Mouse (Mus musculus): ENCODE data around the gene Gnmt. TPM values are rescaled to one million over a fixed set of nuclear protein-coding genes. Genes with fewer than 3 reads are reported as not detected.

Gnmt gene
- total and polyA plus RNA-seq, 3 experiments: 0.17 TPM; not detected in 2

DNA sequence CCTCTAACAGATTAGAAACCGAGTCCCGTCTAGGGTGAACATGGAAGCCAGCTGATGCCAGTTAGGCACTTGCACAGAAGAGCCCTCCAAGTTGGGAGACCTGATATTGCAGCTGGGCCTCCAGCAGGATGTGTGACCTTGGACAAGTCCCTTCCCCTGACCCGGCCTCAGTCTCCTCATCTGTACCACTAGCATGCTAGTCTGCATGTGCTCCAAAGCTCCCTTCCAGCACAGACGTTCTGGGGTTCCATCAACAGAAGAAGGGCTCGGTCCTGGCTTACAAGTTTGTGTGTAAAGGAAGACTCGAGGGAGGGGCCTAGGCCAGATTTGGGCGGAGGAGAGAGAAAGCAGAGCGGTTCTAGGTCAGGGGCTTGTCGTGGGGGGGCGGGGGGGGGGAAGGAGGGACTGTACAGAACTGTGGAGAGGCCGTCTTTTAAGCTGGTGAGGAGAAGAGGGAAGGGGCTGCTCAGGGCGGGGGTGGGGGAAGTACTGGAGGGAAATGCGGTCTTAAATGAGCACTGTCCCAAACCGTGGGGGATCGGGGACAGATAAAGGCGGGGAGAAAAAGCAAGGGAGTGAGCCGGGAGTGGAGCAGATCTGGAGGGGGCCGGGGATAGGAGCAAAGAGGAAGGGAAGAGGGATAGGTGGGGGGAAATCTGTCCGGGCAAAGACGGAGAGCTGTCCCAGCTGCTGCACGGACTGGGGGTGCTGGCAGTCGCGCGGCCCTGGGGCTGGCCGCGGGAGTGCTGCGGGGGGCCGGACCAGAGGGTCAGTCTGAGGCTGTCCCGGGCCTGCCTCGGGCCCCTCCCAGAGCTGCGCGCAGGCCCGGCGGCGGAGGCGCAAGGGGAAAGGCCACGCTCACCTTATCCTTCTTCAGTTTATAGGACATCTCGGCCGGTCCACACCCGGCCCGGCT is 24.7 kb downstream of the Gnmt start:
- no peak for ATAC-seq (ENCODE audit: extremely low read depth, insufficient number of reproducible peaks, low FRiP score, poor library complexity, severe bottlenecking)
- Histone ChIP-seq H3K4me3 (ENCODE audit: low read depth, low read length) (peak overlapping the region; percentile 88), H3K4me1 (ENCODE audit: insufficient read depth, low read depth, low read length) (peaks cover 58% of the 10 kb centered on the region), H3K27me3 (ENCODE audit: insufficient read depth, low read length) (peaks cover 2% of the 10 kb centered on the region; the same call in 1 of the 2 replicates), H3K36me3 (replicated peaks) (peaks cover 42% of the 10 kb centered on the region), H3K9me3 (replicated peaks) (0 out of 2 replicates have a peak, but pooled peaks cover 1% of the 10 kb centered on the region)
- no peak for TF ChIP-seq TAL1 (conservative IDR thresholded peaks at IDR 0.05; ENCODE audit: low read depth, low read length)
- no peak for TF ChIP-seq POLR2AphosphoS5 (IDR thresholded peaks at IDR 0.05; ENCODE audit: insufficient replicate concordance, low read depth, low read length)
- TF ChIP-seq GATA1 (IDR thresholded peaks at IDR 0.05; ENCODE audit: borderline replicate concordance, low read length): no peak
- TF ChIP-seq CTCF (IDR thresholded peaks at IDR 0.05; ENCODE audit: low read depth, low read length): no peak
- TF ChIP-seq GATA2 (IDR thresholded peaks at IDR 0.05; ENCODE audit: borderline replicate concordance, low read depth, low read length): no peak
- DNase-seq (ENCODE audit: low spot score): peak; percentile 29

- ATAC-seq (ENCODE audit: extremely low read depth, insufficient number of reproducible peaks, low FRiP score, poor library complexity, severe bottlenecking): no peak
These were observed 26.5 kb downstream of the Gnmt start for GRCm38 (mm10) chr17:46702506-46702905.

GRCm38 (mm10) chr17:46702100-46702499 is 26.9 kb downstream of the Gnmt start:
- ATAC-seq (ENCODE audit: extremely low read depth, insufficient number of reproducible peaks, low FRiP score, poor library complexity, severe bottlenecking) (no peak), DNase-seq (ENCODE audit: low spot score) (no peak)
- H3K27me3 ChIP-seq (ENCODE audit: insufficient read depth, low read length): peaks cover 2% of the 10 kb centered on the region; the same call in 1 of the 2 replicates
- TF ChIP-seq POLR2AphosphoS5 (IDR thresholded peaks at IDR 0.05; ENCODE audit: insufficient replicate concordance, low read depth, low read length) (no peak), GATA1 (IDR thresholded peaks at IDR 0.05; ENCODE audit: borderline replicate concordance, low read length) (no peak), TAL1 (conservative IDR thresholded peaks at IDR 0.05; ENCODE audit: low read depth, low read length) (no peak), GATA2 (IDR thresholded peaks at IDR 0.05; ENCODE audit: borderline replicate concordance, low read depth, low read length) (no peak), CTCF (IDR thresholded peaks at IDR 0.05; ENCODE audit: low read depth, low read length) (no peak)
- H3K4me1 ChIP-seq (ENCODE audit: insufficient read depth, low read depth, low read length): peaks cover 64% of the 10 kb centered on the region
- H3K9me3 ChIP-seq (replicated peaks): no peaks in the 10 kb centered on the region
- H3K36me3 ChIP-seq (replicated peaks): peaks cover 62% of the 10 kb centered on the region
- H3K4me3 ChIP-seq (ENCODE audit: low read depth, low read length): peak overlapping the region; percentile 58

More at GRCm38 (mm10) chr17:46702506-46702905, 26.5 kb downstream of the Gnmt start:
- TF ChIP-seq GATA1 (IDR thresholded peaks at IDR 0.05; ENCODE audit: borderline replicate concordance, low read length) (no peak), GATA2 (IDR thresholded peaks at IDR 0.05; ENCODE audit: borderline replicate concordance, low read depth, low read length) (no peak), POLR2AphosphoS5 (IDR thresholded peaks at IDR 0.05; ENCODE audit: insufficient replicate concordance, low read depth, low read length) (no peak), CTCF (IDR thresholded peaks at IDR 0.05; ENCODE audit: low read depth, low read length) (no peak), TAL1 (conservative IDR thresholded peaks at IDR 0.05; ENCODE audit: low read depth, low read length) (no peak)
- Histone ChIP-seq H3K4me1 (ENCODE audit: insufficient read depth, low read depth, low read length) (peaks cover 64% of the 10 kb centered on the region), H3K36me3 (replicated peaks) (peaks cover 59% of the 10 kb centered on the region), H3K27me3 (ENCODE audit: insufficient read depth, low read length) (peaks cover 2% of the 10 kb centered on the region; the same call in 1 of the 2 replicates), H3K9me3 (replicated peaks) (no peaks in the 10 kb centered on the region), H3K4me3 (ENCODE audit: low read depth, low read length) (peak overlapping the region; percentile 28; the same call in 1 of the 2 replicates)
- no peak for DNase-seq (ENCODE audit: low spot score)

DNA sequence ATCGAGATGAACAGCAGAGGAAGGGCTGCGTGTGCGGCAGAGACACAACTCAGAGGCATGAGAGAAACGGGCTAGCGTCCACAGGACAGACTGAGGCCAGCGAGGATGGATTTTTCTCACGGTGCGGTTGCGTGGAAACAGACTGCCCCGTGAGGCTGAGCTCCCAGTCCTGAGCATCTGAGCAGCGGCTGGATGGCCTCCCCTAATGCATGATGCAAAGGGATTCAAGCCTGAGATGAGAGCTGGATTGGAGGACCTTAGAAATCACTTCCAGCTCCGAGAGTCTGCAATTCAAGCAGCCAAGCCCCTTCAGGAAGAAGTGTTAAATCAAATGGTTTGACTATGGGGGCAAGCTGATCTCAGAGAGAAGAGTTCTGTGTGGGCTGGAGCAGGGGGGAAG is 27.5 kb downstream of the Gnmt start:
- peaks cover 2% of the 10 kb centered on the region; the same call in 1 of the 2 replicates for H3K27me3 ChIP-seq (ENCODE audit: insufficient read depth, low read length)
- TF ChIP-seq POLR2AphosphoS5 (IDR thresholded peaks at IDR 0.05; ENCODE audit: insufficient replicate concordance, low read depth, low read length): no peak
- TF ChIP-seq TAL1 (conservative IDR thresholded peaks at IDR 0.05; ENCODE audit: low read depth, low read length): no peak
- TF ChIP-seq GATA1 (IDR thresholded peaks at IDR 0.05; ENCODE audit: borderline replicate concordance, low read length): no peak
- no peak for TF ChIP-seq CTCF (IDR thresholded peaks at IDR 0.05; ENCODE audit: low read depth, low read length)
- no peak for TF ChIP-seq GATA2 (IDR thresholded peaks at IDR 0.05; ENCODE audit: borderline replicate concordance, low read depth, low read length)
- no peak for ATAC-seq (ENCODE audit: extremely low read depth, insufficient number of reproducible peaks, low FRiP score, poor library complexity, severe bottlenecking)
- H3K36me3 ChIP-seq (replicated peaks): peaks cover 65% of the 10 kb centered on the region
- no peaks in the 10 kb centered on the region for H3K9me3 ChIP-seq (replicated peaks)
- peaks cover 63% of the 10 kb centered on the region for H3K4me1 ChIP-seq (ENCODE audit: insufficient read depth, low read depth, low read length)
- no peak overlapping the region for H3K4me3 ChIP-seq (ENCODE audit: low read depth, low read length)
- DNase-seq (ENCODE audit: low spot score): no peak

DNA sequence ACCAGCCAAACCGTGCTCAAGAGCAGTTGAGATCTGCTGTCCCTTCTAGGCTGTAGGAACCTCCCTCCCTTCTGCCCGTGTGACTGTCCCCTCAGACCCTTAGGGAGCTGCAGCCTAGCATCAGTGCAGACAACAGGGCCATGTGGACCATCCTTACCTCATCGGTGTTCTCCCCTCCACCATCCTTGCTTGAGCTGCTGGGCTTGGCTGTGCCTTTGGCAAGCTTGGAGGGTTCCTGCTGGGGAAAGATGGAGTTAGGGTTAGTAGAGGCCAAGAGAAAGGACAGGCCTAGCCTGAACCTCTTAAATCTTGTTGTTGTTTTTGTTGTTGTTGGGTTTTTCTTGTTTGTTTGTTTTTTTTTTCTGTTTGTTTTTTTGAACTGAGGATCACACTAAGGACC is 29.1 kb downstream of the Gnmt start:
- H3K4me3 ChIP-seq (ENCODE audit: low read depth, low read length): no peak overlapping the region
- TF ChIP-seq GATA2 (IDR thresholded peaks at IDR 0.05; ENCODE audit: borderline replicate concordance, low read depth, low read length) (no peak), GATA1 (IDR thresholded peaks at IDR 0.05; ENCODE audit: borderline replicate concordance, low read length) (no peak), POLR2AphosphoS5 (IDR thresholded peaks at IDR 0.05; ENCODE audit: insufficient replicate concordance, low read depth, low read length) (no peak), TAL1 (conservative IDR thresholded peaks at IDR 0.05; ENCODE audit: low read depth, low read length) (no peak), CTCF (IDR thresholded peaks at IDR 0.05; ENCODE audit: low read depth, low read length) (no peak)
- DNase-seq (ENCODE audit: low spot score) (no peak), ATAC-seq (ENCODE audit: extremely low read depth, insufficient number of reproducible peaks, low FRiP score, poor library complexity, severe bottlenecking) (no peak)
- peaks cover 50% of the 10 kb centered on the region for H3K4me1 ChIP-seq (ENCODE audit: insufficient read depth, low read depth, low read length)
- peaks cover 78% of the 10 kb centered on the region for H3K36me3 ChIP-seq (replicated peaks)
- H3K9me3 ChIP-seq (replicated peaks): no peaks in the 10 kb centered on the region
- H3K27me3 ChIP-seq (ENCODE audit: insufficient read depth, low read length): no peaks in the 10 kb centered on the region

DNA sequence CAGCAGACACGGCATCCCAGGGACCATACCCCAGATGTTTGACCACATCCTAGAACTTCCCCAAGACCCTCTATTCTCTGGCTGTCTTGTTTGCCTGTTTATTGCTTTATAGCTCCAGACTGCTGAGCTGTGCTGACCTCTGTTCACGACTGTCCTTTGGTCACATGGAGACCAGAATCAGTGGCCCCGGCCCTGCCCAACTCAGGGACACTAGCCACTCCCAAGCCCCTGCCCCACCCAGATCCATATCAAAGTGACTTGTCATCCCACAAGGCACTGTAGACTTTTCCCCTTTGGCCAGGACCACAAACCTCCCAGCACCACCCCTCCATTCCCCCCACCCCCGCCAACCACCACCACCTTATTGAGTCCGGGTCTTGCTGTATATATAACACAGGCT is 29.7 kb downstream of the Gnmt start:
- ATAC-seq (ENCODE audit: extremely low read depth, insufficient number of reproducible peaks, low FRiP score, poor library complexity, severe bottlenecking) (no peak), DNase-seq (ENCODE audit: low spot score) (no peak)
- no peak overlapping the region for H3K4me3 ChIP-seq (ENCODE audit: low read depth, low read length)
- TF ChIP-seq GATA1 (IDR thresholded peaks at IDR 0.05; ENCODE audit: borderline replicate concordance, low read length) (no peak), TAL1 (conservative IDR thresholded peaks at IDR 0.05; ENCODE audit: low read depth, low read length) (no peak), CTCF (IDR thresholded peaks at IDR 0.05; ENCODE audit: low read depth, low read length) (no peak), GATA2 (IDR thresholded peaks at IDR 0.05; ENCODE audit: borderline replicate concordance, low read depth, low read length) (no peak), POLR2AphosphoS5 (IDR thresholded peaks at IDR 0.05; ENCODE audit: insufficient replicate concordance, low read depth, low read length) (no peak)
- no peaks in the 10 kb centered on the region for H3K9me3 ChIP-seq (replicated peaks)
- no peaks in the 10 kb centered on the region for H3K27me3 ChIP-seq (ENCODE audit: insufficient read depth, low read length)
- H3K4me1 ChIP-seq (ENCODE audit: insufficient read depth, low read depth, low read length): peaks cover 50% of the 10 kb centered on the region
- H3K36me3 ChIP-seq (replicated peaks): peaks cover 82% of the 10 kb centered on the region
